Mouse (Mus musculus) midbrain, embryonic 16.5 days (tissue): ENCODE results near the gene Bub3. TPM values are rescaled to one million over a fixed set of nuclear protein-coding genes. Genes with fewer than 3 reads are reported as not detected.

Experiments
- ATAC-seq: fragments of 200-750 bp; cut with Nextera tagmentation; 2 replicates; pipeline ENCODE4 v1.8.0; 2017; ENCODE audit warnings: moderate TSS enrichment
- H3K27ac ChIP-seq: fragments of 300-500 bp; sonication (generic); 2 replicates; pipeline ENCODE4 v1.5.1; 2014; ENCODE audit warnings: mild to moderate bottlenecking, low read length, mixed read lengths
- H3K27me3 ChIP-seq: fragments of 300-500 bp; sonication (generic); 2 replicates; pipeline ENCODE4 v1.6.1; 2014; ENCODE audit warnings: low read depth, low read length, mixed read lengths; ENCODE audit not compliant: control insufficient read depth, insufficient read depth
- H3K36me3 ChIP-seq: fragments of 300-500 bp; sonication (generic); 2 replicates; pipeline ENCODE4 v1.6.1; 2014; ENCODE audit warnings: mild to moderate bottlenecking, low read length, moderate library complexity, mixed read lengths; ENCODE audit not compliant: control insufficient read depth, insufficient read depth
- H3K4me1 ChIP-seq: fragments of 300-500 bp; sonication (generic); 2 replicates; pipeline ENCODE4 v1.6.1; 2014; ENCODE audit warnings: mild to moderate bottlenecking, low read length, mixed read lengths; ENCODE audit not compliant: control insufficient read depth, insufficient read depth
- H3K4me2 ChIP-seq: fragments of 300-500 bp; sonication (generic); 2 replicates; pipeline ENCODE4 v1.6.1; 2014; ENCODE audit warnings: mild to moderate bottlenecking, low read length, mixed read lengths
- H3K4me3 ChIP-seq: fragments of 300-500 bp; sonication (generic); 2 replicates; pipeline ENCODE4 v1.5.1; 2014; ENCODE audit warnings: low read depth, mild to moderate bottlenecking, low read length, moderate library complexity, mixed read lengths
- H3K9ac ChIP-seq: fragments of 300-500 bp; sonication (generic); 2 replicates; pipeline ENCODE4 v1.6.1; 2014; ENCODE audit warnings: low read depth, low read length, mixed read lengths
- H3K9me3 ChIP-seq: fragments of 300-500 bp; sonication (generic); replicated peaks from 2 replicates; pipeline ENCODE4 v1.6.1; 2014; ENCODE audit warnings: mild to moderate bottlenecking, low read length, mixed read lengths; ENCODE audit not compliant: control insufficient read depth, poor library complexity, severe bottlenecking
- WGBS: fragments of 180-500 bp; shearing (Covaris S2); extraction: QIAGEN DNeasy Blood & Tissue Kit; methylation state at CpG from one replicate; pipeline ENCODE4 v1.1.7; 2014; 5-methylcytosine and 5-hydroxymethylcytosine counted together
- polyA plus RNA-seq: library from polyadenylated mRNA; unstranded; fragments of >200 nt; fragmentation: Nextera tagmentation; extraction: Ambion mirVana; gene quantifications from 2 replicates; pipeline ENCODE4 v1.2.1, GENCODE M21; 2015

Bub3 gene
- polyA plus RNA-seq, 1 experiment from 2014 or later, result 146 TPM

DNA sequence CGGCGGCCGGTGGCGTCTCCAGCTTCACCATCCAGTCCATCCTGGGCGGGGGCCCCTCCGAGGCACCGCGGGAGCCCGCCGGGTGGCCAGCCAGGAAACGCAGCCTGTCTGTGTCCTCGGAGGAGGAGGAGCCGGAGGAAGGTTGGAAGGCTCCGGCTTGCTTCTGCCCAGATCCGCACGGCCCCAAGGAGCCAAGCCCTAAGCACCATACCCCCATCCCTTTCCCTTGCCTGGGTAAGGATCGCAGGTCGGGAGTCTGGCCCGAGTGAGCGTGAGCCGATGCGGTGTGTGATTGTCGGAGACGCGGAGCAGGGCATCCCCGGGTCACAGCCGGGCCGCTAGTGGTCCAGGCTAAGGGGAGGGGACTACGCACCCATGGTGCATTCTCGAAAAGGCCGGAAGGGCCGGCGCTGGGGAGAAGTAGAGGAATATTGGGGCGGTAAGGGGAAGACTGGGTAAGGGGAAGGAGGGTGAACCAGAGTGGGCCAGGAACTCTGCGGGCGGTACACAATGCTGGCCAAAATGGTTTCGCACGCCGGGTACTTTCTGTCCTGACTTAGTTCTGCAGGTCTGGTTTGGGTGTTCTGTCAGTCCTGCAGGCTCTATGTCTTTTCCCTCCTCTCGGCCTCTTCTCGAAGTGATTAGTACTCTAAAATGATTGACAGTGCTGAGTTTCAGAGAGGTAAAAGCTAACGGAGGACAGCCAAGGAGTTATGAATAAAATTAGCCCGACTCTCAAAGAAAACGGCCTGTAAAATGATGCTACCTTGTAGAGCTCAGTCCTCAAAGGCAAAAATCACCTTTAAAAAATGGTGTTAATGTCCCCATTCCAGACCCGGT lies 5.5 kb upstream of the Bub3 start:
- Histone ChIP-seq H3K27ac (no peak overlapping the region), H3K27me3 (peaks cover 56% of the 10 kb centered on the region), H3K9ac (no peak overlapping the region), H3K9me3 (no peaks in the 10 kb centered on the region), H3K4me1 (peaks cover 9% of the 10 kb centered on the region), H3K36me3 (no peaks in the 10 kb centered on the region), H3K4me3 (peak overlapping the region; percentile 21), H3K4me2 (peak overlapping the region; percentile 28; the same call in 1 of the 2 replicates)
- WGBS, result under 1% methylated on average over 45 of the region's 45 CpGs
- ATAC-seq, result peak; percentile 40; the same call in 1 of the 2 replicates

DNA sequence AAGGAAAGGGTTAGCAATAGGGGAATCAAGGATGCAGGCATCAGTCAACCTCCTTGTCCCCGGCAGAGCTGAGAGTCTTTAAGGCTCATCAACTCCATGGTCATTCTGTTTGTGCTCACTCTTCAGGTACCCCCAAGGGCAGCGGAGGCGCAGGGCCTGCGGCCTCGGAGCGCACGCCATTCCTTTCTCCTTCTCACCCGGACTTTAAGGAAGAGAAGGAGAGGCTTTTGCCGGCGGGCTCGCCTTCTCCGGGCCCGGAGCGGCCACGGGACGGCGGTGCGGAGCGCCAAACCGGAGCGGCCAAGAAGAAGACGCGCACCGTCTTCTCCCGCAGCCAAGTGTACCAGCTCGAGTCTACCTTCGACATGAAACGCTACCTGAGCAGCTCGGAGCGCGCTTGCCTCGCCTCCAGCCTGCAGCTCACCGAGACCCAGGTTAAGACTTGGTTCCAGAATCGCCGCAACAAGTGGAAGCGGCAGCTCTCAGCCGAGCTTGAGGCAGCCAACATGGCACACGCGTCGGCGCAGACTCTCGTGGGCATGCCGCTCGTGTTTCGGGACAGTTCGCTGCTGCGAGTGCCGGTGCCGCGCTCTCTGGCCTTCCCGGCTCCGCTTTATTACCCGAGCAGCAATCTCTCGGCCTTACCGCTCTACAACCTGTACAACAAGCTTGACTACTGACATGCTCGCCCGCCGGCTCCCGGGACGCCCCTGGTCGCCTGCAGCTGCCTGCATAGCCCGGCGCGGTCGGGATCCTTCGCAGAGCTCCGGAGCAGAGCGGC lies 4.5 kb upstream of the Bub3 start:
- no peak overlapping the region for H3K4me2 ChIP-seq
- H3K4me3 ChIP-seq, result peak overlapping the region; percentile 4; the same call in 1 of the 2 replicates
- ATAC-seq, result no peak
- H3K27ac ChIP-seq, result no peak overlapping the region
- no peaks in the 10 kb centered on the region for H3K36me3 ChIP-seq
- WGBS, result under 1% methylated on average over 68 of the region's 68 CpGs
- H3K27me3 ChIP-seq, result peaks cover 47% of the 10 kb centered on the region
- H3K9ac ChIP-seq, result no peak overlapping the region
- H3K9me3 ChIP-seq, result no peaks in the 10 kb centered on the region
- peaks cover 9% of the 10 kb centered on the region for H3K4me1 ChIP-seq

DNA sequence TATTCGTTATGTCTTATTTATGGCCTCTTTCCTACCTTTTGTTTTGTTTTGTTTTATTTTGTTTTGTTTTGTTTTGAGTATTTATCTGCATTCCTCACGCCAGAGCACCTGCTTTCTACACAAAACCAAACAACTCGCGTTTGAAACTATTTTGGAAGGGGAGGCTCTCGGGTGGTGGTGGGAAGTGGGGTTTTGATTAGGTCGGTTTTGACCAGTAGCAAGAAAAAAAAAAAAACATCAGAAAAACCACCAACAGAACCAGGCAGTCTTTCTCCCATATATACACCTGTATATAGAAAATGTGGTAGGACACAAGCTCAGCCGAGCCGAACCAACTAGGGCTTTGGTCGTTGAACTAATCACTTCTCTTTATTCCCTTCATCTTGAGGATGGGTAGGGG lies 3.9 kb upstream of the Bub3 start:
- H3K4me3 ChIP-seq, result no peak overlapping the region
- ATAC-seq, result no peak

DNA sequence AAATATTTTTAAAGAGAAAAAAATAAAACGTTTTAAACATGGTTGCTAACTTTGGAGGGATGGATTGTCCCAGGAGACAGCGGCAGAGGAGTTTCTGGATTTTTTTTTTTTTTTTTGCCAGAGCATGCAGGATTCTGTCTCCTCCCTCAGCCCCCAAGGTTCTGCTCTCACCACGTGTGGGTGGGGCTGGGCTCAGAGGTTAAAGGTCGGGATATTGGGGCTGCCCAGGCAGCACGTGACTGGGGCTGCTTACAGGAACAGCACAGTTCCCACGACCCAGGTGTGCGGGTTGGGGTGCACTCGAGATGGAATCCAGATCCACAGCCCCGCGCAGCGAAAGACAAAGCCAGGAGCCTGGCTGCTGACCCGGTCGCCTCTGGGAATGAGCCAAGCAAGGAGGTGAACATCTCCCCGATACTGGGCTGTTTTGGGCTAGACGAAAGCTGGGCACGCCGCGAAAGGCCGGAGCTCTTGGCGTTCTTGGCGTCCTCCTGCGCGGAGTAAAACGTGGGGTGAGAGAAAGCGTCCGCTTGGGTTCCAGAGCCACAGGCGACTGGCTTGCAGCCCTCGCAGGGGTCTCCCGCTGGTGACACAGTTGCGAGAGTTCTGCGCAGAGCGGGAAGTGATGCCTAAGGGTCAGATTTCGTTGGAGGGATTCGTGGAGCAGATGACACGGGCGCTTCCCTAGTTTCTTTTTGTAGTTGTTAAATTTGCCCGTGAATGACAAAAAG lies 3.3 kb upstream of the Bub3 start:
- Histone ChIP-seq H3K27me3 (peaks cover 35% of the 10 kb centered on the region), H3K4me2 (no peak overlapping the region), H3K4me1 (peaks cover 16% of the 10 kb centered on the region), H3K27ac (no peak overlapping the region), H3K4me3 (peak overlapping the region; percentile 7; the same call in 1 of the 2 replicates), H3K36me3 (no peaks in the 10 kb centered on the region), H3K9me3 (no peaks in the 10 kb centered on the region), H3K9ac (no peak overlapping the region)
- no peak for ATAC-seq
- under 1% methylated on average over 37 of the region's 37 CpGs for WGBS

More for the DNA sequence above, 3.9 kb upstream of the Bub3 start:
- H3K27me3 ChIP-seq, result peaks cover 41% of the 10 kb centered on the region
- H3K4me1 ChIP-seq, result peaks cover 14% of the 10 kb centered on the region
- no peak overlapping the region for H3K27ac ChIP-seq
- H3K9ac ChIP-seq, result no peak overlapping the region
- no peaks in the 10 kb centered on the region for H3K9me3 ChIP-seq
- no peak overlapping the region for H3K4me2 ChIP-seq
- no peaks in the 10 kb centered on the region for H3K36me3 ChIP-seq
- under 1% methylated on average over 9 of the region's 9 CpGs for WGBS

DNA sequence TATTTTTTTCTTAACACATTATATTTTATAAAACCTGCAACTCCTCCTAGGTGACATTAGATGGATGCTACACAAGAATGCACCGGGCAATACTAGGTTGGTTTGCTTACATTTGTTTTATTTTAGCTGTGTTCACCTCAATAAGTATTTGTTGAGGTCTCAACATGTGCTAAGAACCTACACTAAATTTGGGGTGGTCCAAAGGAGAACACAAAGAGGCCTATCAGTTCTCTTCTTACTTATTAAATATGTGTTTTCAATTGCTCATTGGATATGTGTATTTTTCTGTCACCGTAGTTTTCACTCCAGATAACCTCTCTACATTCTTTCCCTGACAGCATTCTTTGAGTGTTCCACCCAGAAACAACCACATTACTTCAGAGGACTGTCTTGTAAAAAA lies 2.3 kb upstream of the Bub3 start:
- WGBS, result 32% methylated on average over 2 of the region's 2 CpGs
- Histone ChIP-seq H3K4me2 (no peak overlapping the region), H3K9ac (no peak overlapping the region), H3K4me3 (no peak overlapping the region), H3K36me3 (no peaks in the 10 kb centered on the region; the same call in 1 of the 2 replicates), H3K9me3 (no peaks in the 10 kb centered on the region), H3K27ac (no peak overlapping the region), H3K4me1 (peaks cover 19% of the 10 kb centered on the region), H3K27me3 (peaks cover 30% of the 10 kb centered on the region)
- ATAC-seq, result no peak

DNA sequence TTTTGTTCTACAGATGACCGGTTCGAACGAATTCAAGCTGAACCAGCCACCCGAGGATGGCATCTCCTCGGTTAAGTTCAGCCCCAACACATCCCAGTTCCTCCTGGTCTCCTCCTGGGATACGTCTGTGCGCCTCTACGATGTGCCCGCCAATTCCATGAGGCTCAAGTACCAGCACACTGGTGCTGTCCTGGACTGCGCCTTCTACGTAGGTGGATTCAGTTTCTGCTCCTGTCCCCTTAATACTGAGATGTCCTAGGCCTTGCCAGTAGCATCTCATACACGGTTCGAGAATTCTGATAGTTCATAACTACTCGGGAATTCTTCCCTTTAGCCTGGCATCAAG lies 648 bp downstream of the Bub3 start:
- Histone ChIP-seq H3K36me3 (peaks cover 10% of the 10 kb centered on the region; the same call in 1 of the 2 replicates), H3K27ac (peak overlapping the region; percentile 94), H3K4me2 (peak overlapping the region; percentile 89), H3K4me3 (peak overlapping the region; percentile 83), H3K9ac (peak overlapping the region; percentile 94), H3K4me1 (peaks cover 16% of the 10 kb centered on the region), H3K27me3 (peaks cover 10% of the 10 kb centered on the region), H3K9me3 (no peaks in the 10 kb centered on the region)
- peak; percentile 54; the same call in 1 of the 2 replicates for ATAC-seq
- WGBS, result 1% methylated on average over 14 of the region's 14 CpGs

DNA sequence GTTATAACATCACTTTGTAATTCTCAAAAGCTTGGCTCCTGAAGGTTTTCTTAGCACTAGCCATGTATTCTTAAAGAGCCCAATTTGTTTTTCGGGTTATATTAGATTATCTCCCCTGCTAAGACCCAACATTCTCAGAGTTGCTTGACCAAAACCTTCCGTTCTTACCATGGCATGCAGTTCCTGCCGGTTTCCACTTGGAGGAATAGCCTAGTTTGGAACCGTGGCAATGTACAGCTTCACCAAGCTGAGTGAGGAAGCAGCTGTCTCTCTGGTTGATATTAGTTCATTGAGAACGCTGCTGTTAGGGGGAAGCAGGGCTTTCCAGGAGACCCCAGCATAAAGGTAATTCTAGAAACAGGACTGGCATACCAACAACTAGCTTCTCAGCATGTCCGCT lies 15.2 kb downstream of the Bub3 start:
- no peak for ATAC-seq
- no peaks in the 10 kb centered on the region for H3K27me3 ChIP-seq
- no peak overlapping the region for H3K9ac ChIP-seq
- H3K36me3 ChIP-seq, result peaks cover 8% of the 10 kb centered on the region
- no peak overlapping the region for H3K4me2 ChIP-seq
- H3K4me3 ChIP-seq, result no peak overlapping the region
- WGBS, result 80% methylated on average over 6 of the region's 6 CpGs
- no peaks in the 10 kb centered on the region for H3K4me1 ChIP-seq
- no peak overlapping the region for H3K27ac ChIP-seq
- H3K9me3 ChIP-seq, result no peaks in the 10 kb centered on the region

DNA sequence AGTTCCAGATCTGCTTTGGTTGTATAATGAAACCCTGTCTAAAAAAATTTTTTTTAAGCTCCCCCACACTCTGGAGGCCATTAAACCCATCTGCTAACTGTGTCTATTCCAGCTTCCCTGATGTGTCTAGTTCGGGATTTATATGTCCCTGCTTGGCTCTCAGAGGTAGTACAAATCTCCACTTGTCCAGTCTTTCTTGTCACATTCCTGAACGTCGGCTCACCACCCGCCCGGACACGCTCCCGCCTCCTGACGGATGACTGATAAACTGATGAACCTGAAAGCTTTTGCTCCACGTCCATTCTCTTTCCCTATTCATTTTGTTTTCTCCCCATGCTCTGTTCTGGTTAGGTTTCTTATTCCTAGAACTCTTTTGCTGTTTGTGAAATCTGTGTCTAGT lies 22.2 kb downstream of the Bub3 start:
- Histone ChIP-seq H3K36me3 (no peaks in the 10 kb centered on the region), H3K4me1 (no peaks in the 10 kb centered on the region), H3K27ac (no peak overlapping the region), H3K27me3 (no peaks in the 10 kb centered on the region; the same call in 1 of the 2 replicates), H3K4me3 (no peak overlapping the region), H3K4me2 (no peak overlapping the region), H3K9ac (no peak overlapping the region), H3K9me3 (no peaks in the 10 kb centered on the region)
- no peak for ATAC-seq
- WGBS, result 58% methylated on average over 9 of the region's 9 CpGs
